Comparison of ENCODE assay signal across 19 mouse cellular contexts in the genomic region with DNA sequence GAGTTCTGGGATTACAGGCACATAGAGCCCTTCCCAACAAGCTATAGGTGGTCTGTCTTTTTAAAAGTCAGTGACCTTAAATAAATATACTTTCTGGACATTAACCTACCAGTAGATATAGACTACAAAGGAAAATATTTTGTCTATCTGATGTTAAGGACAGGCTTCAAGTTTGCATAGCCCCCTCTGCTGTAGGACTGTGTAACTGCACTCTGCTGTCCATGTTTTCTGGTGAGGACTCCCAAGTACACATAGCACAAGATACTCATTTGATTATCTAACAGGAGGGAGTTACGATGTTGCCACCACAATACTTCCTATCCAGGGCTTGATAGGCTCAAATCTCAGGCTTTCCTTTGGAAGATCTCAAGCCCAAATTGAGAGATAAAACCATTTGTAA. TPM values are rescaled to one million over a fixed set of nuclear protein-coding genes. Genes with fewer than 3 reads are reported as not detected.
DNase-seq lines count a peak whose midpoint lies in the region; ATAC-seq and TF ChIP-seq lines count a peak whose summit lies in the region.
"Had no signal": no experiment of that assay in that cellular context is flagged by ENCODE, and none has a peak within 500 bp of the region (broad histone marks: within the 10 kb centered on the region; RNA-seq: fewer than 3 reads in every experiment).

No protein-coding gene starts in this region.

- WGBS in liver, embryonic 12.5 days (ENCODE audit: insufficient replicate concordance): 55% methylated on average over 1 of the region's 1 CpGs
- WGBS in cerebellum, adult 2 months: 84% methylated on average over 1 of the region's 1 CpGs

- no peak overlapping the region for H3K4me2 ChIP-seq in liver, embryonic 12.5 days
- H3K4me2 ChIP-seq: heart, embryonic 12.5 days; liver, embryonic 15.5 days; midbrain, embryonic 12.5 days had no signal

- H3K9ac ChIP-seq in liver, embryonic 12.5 days: no peak overlapping the region
- H3K9ac ChIP-seq: heart, embryonic 12.5 days; liver, embryonic 15.5 days; midbrain, embryonic 12.5 days had no signal

- peak; percentile 8 for DNase-seq in embryo, embryonic 10.5 days (ENCODE audit: low spot score)
- DNase-seq in embryo, embryonic 10 days (ENCODE audit: low spot score): no peak
- DNase-seq in liver: peak; percentile 26
- no peak for DNase-seq in brain, embryonic 14.5 days (ENCODE audit: low read depth)
- no peak for DNase-seq in testis, postnatal 14 days (ENCODE audit: low spot score)
- no peak for DNase-seq in cerebellum, adult 2 months
- DNase-seq: adrenal gland, adult 2 months; cerebellum, adult 9-11 months; gastrocnemius, postnatal 36 days; layer of hippocampus, postnatal 36 days; left cerebral cortex, postnatal 4 days; right cerebral cortex, postnatal 14 days had no signal

- no peak overlapping the region for H3K4me3 ChIP-seq in liver, embryonic 12.5 days
- H3K4me3 ChIP-seq in E14TG2a.4 (replicated peaks; ENCODE audit: low read length): no peak overlapping the region
- no peak overlapping the region for H3K4me3 ChIP-seq in cerebellum, adult 2 months (replicated peaks; ENCODE audit: insufficient read depth, low read depth, low read length)
- H3K4me3 ChIP-seq: erythroblast, embryonic 14.5 days; heart, embryonic 12.5 days; liver, embryonic 15.5 days; midbrain, embryonic 12.5 days had no signal

- no peaks in the 10 kb centered on the region for H3K36me3 ChIP-seq in liver, embryonic 12.5 days
- H3K36me3 ChIP-seq in E14TG2a.4 (ENCODE audit: insufficient read depth, low read length): no peaks in the 10 kb centered on the region
- H3K36me3 ChIP-seq: heart, embryonic 12.5 days; liver, embryonic 15.5 days; midbrain, embryonic 12.5 days had no signal

- H3K4me1 ChIP-seq in liver, embryonic 12.5 days: peaks cover 12% of the 10 kb centered on the region
- H3K4me1 ChIP-seq in E14TG2a.4 (replicated peaks; ENCODE audit: low read depth, low read length): peaks cover 16% of the 10 kb centered on the region
- H3K4me1 ChIP-seq in cerebellum, adult 2 months (ENCODE audit: control insufficient read depth, insufficient read depth, low read length): no peaks in the 10 kb centered on the region

- peak; percentile 84 for TF ChIP-seq CTCF in E14TG2a.4 (conservative IDR thresholded peaks at IDR 0.05; ENCODE audit: low read length)
- peak; percentile 15; the same call in 1 of the 2 replicates for TF ChIP-seq CTCF in brain, embryonic 14.5 days (IDR thresholded peaks at IDR 0.05; ENCODE audit: borderline replicate concordance, extremely low read depth, insufficient read depth, insufficient read length)
- no peak for TF ChIP-seq CTCF in cerebellum, adult 2 months (IDR thresholded peaks at IDR 0.05; ENCODE audit: borderline replicate concordance, insufficient read depth, low read depth, low read length)

- no peaks in the 10 kb centered on the region for H3K9me3 ChIP-seq in liver, embryonic 12.5 days (replicated peaks)
- H3K9me3 ChIP-seq in E14TG2a.4 (ENCODE audit: low read length): no peaks in the 10 kb centered on the region
- H3K9me3 ChIP-seq: heart, embryonic 12.5 days; liver, embryonic 15.5 days; midbrain, embryonic 12.5 days had no signal

- TF ChIP-seq POLR2A in brain, embryonic 14.5 days (IDR thresholded peaks at IDR 0.05; ENCODE audit: borderline replicate concordance, extremely low read depth, insufficient read depth, insufficient read length, poor library complexity, severe bottlenecking): no peak
- TF ChIP-seq POLR2A in cerebellum, adult 2 months (IDR thresholded peaks at IDR 0.05; ENCODE audit: borderline replicate concordance, insufficient read depth, low read length): no peak

- no peak overlapping the region for H3K27ac ChIP-seq in liver, embryonic 12.5 days
- H3K27ac ChIP-seq in cerebellum, adult 2 months (ENCODE audit: insufficient read depth, low read length): no peak overlapping the region
- H3K27ac ChIP-seq: liver, embryonic 15.5 days; macrophage; midbrain, embryonic 12.5 days had no signal

- ATAC-seq in liver, embryonic 12.5 days: no peak

- peaks cover 10% of the 10 kb centered on the region; the same call in 1 of the 2 replicates for H3K27me3 ChIP-seq in liver, embryonic 12.5 days (replicated peaks)
- peaks cover 20% of the 10 kb centered on the region for H3K27me3 ChIP-seq in E14TG2a.4 (ENCODE audit: insufficient read depth, low read length)
- H3K27me3 ChIP-seq in cerebellum, adult 2 months (ENCODE audit: control insufficient read depth, insufficient read depth, low read length): no peaks in the 10 kb centered on the region; the same call in 1 of the 2 replicates
- H3K27me3 ChIP-seq: heart, embryonic 12.5 days had no signal

RNA-seq across cellular contexts. Expression of gene Diexf, which starts 3.7 kb away (rescaled TPM):
- 4.4 and 5.4 TPM in 2 replicates for polyA plus RNA-seq in liver, embryonic 12.5 days (2016; fragmentation: Nextera tagmentation; extraction: Ambion mirVana)
- 30.2 and 37.0 TPM in 2 replicates for polyA plus RNA-seq in brain, embryonic 14.5 days (2012; rRNA removed)
- 17.7 and 18.9 TPM in 2 replicates for polyA plus RNA-seq in cerebellum, adult 2 months (2012; rRNA removed)

RNA-seq across cellular contexts. Expression of gene Irf6, which starts 19.2 kb away (rescaled TPM):
- polyA plus RNA-seq in liver, embryonic 12.5 days (2016; fragmentation: Nextera tagmentation; extraction: Ambion mirVana): 2.6 and 2.8 TPM in 2 replicates
- 1.1 and 1.2 TPM in 2 replicates for polyA plus RNA-seq in brain, embryonic 14.5 days (2012; rRNA removed)
- 0.89 and 2.0 TPM in 2 replicates for polyA plus RNA-seq in cerebellum, adult 2 months (2012; rRNA removed)
- polyA plus RNA-seq: erythroblast, embryonic 14.5 days; macrophage had no signal

RNA-seq across cellular contexts. Expression of gene A130010J15Rik, which starts 34.1 kb away (rescaled TPM):
- polyA plus RNA-seq in liver, embryonic 12.5 days (2016; fragmentation: Nextera tagmentation; extraction: Ambion mirVana): 6.9 and 7.7 TPM in 2 replicates
- 7.6 and 7.9 TPM in 2 replicates for polyA plus RNA-seq in brain, embryonic 14.5 days (2012; rRNA removed)
- polyA plus RNA-seq in cerebellum, adult 2 months (2012; rRNA removed): 4.0 and 4.3 TPM in 2 replicates
- polyA plus RNA-seq: erythroblast, embryonic 14.5 days had no signal

Comparison
In these comparisons a context has a peak if more than half of its experiments do, and no peak if none do; other contexts are left out.
1. DNase-seq: peak in embryo, embryonic 10.5 days (single experiment) and liver (single experiment); none in embryo, embryonic 10 days (single experiment), brain, embryonic 14.5 days (single experiment), testis, postnatal 14 days (single experiment) and cerebellum, adult 2 months (0 of 2).